Mouse (Mus musculus) limb, embryonic 15.5 days (tissue): ENCODE results near the gene Cfap61. TPM values are rescaled to one million over a fixed set of nuclear protein-coding genes. Genes with fewer than 3 reads are reported as not detected.
A peak's percentile ranks its signal among the peaks of the same experiment; 100 is the strongest.
"Not testable (repeated sequence)": the region's sequence is repeated elsewhere in the genome, so short reads cannot be mapped to it uniquely, and the experiment has no call there.

Source experiments
- ATAC-seq: fragments of 200-750 bp; cut with Nextera tagmentation; 2 replicates; pipeline ENCODE4 v1.8.0; 2017; ENCODE audit warnings: low read depth, moderate TSS enrichment; ENCODE audit not compliant: insufficient number of reproducible peaks, low FRiP score, low TSS enrichment
- H3K27ac ChIP-seq: fragments of 300-500 bp; sonication (generic); 2 replicates; pipeline ENCODE4 v1.5.1; 2015; ENCODE audit warnings: moderate library complexity, mild to moderate bottlenecking, inconsistent platforms
- H3K27me3 ChIP-seq: fragments of 300-500 bp; sonication (generic); 2 replicates; pipeline ENCODE4 v1.6.1; 2015; ENCODE audit warnings: inconsistent platforms
- H3K36me3 ChIP-seq: fragments of 300-500 bp; sonication (generic); 2 replicates; pipeline ENCODE4 v1.6.1; 2015; ENCODE audit warnings: inconsistent platforms
- H3K4me1 ChIP-seq: fragments of 300-500 bp; sonication (generic); 2 replicates; pipeline ENCODE4 v1.6.1; 2015; ENCODE audit warnings: inconsistent platforms
- H3K4me2 ChIP-seq: fragments of 300-500 bp; sonication (generic); 2 replicates; pipeline ENCODE4 v1.6.1; 2015; ENCODE audit warnings: mild to moderate bottlenecking, inconsistent platforms
- H3K4me3 ChIP-seq: fragments of 300-500 bp; sonication (generic); 2 replicates; pipeline ENCODE4 v1.5.1; 2015; ENCODE audit warnings: mild to moderate bottlenecking, inconsistent platforms
- H3K9ac ChIP-seq: fragments of 300-500 bp; sonication (generic); 2 replicates; pipeline ENCODE4 v1.6.1; 2015; ENCODE audit warnings: inconsistent platforms
- H3K9me3 ChIP-seq: fragments of 300-500 bp; sonication (generic); 2 replicates; pipeline ENCODE4 v1.6.1; 2016; ENCODE audit warnings: inconsistent platforms
- WGBS: fragments of 180-500 bp; shearing (Covaris S2); methylation state at CpG from one replicate; pipeline ENCODE4 v1.1.7; 2015; 5-methylcytosine and 5-hydroxymethylcytosine counted together
- polyA plus RNA-seq: library from polyadenylated mRNA; unstranded; fragments of >200 nt; fragmentation: Nextera tagmentation; extraction: Ambion mirVana; gene quantifications from 2 replicates; pipeline ENCODE4 v1.2.1, GENCODE M21; 2015

Cfap61 gene
- 0.12 and 0.20 TPM in 2 replicates for polyA plus RNA-seq

GRCm38 (mm10) chr2:145934339-145935231 is at the start of gene Cfap61, which contains the start of gene Crnkl1:
TSS of gene Cfap61 (plus strand) at chr2:145934784.
TSS of gene Crnkl1 (minus strand) at chr2:145935014.
- H3K4me3 ChIP-seq, result peak within 1 kb of the TSS; percentile 87
- H3K4me1 ChIP-seq, result peaks cover 9% of the 10 kb centered on the region
- H3K27me3 ChIP-seq, result no peaks in the 10 kb centered on the region
- under 1% methylated on average over 61 of the region's 61 CpGs for WGBS
- H3K4me2 ChIP-seq, result peak within 1 kb of the TSS; percentile 72
- no peaks in the 10 kb centered on the region for H3K9me3 ChIP-seq
- H3K36me3 ChIP-seq, result peaks cover 24% of the 10 kb centered on the region
- peak; percentile 94 for ATAC-seq
- H3K9ac ChIP-seq, result peak within 1 kb of the TSS; percentile 60
- no peak within 1 kb of the TSS for H3K27ac ChIP-seq

- Histone ChIP-seq H3K4me2 (no peak overlapping the region), H3K9ac (no peak overlapping the region), H3K27me3 (no peaks in the 10 kb centered on the region), H3K36me3 (peaks cover 40% of the 10 kb centered on the region), H3K9me3 (no peaks in the 10 kb centered on the region), H3K4me1 (peaks cover 73% of the 10 kb centered on the region), H3K4me3 (no peak overlapping the region), H3K27ac (peak overlapping the region; percentile 77)
- ATAC-seq, result no peak; the same call in 1 of the 2 replicates
- 46% methylated on average over 14 of the region's 14 CpGs for WGBS
Measured at GRCm38 (mm10) chr2:145884913-145885785, 49.4 kb upstream of the Cfap61 start.

- Histone ChIP-seq H3K9ac (no peak overlapping the region), H3K27me3 (no peaks in the 10 kb centered on the region), H3K4me3 (no peak overlapping the region), H3K27ac (peak overlapping the region; percentile 92), H3K4me1 (peaks cover 46% of the 10 kb centered on the region), H3K9me3 (no peaks in the 10 kb centered on the region), H3K4me2 (0 out of 2 replicates have a peak overlapping the region, but pooled peaks have one; percentile 2), H3K36me3 (peaks cover 33% of the 10 kb centered on the region)
- ATAC-seq, result peak; percentile 73
- WGBS, result 32% methylated on average over 14 of the region's 14 CpGs
Measured at GRCm38 (mm10) chr2:145887937-145888765, 46.4 kb upstream of the Cfap61 start.

- Histone ChIP-seq H3K27me3 (no peaks in the 10 kb centered on the region), H3K9me3 (no peaks in the 10 kb centered on the region), H3K4me2 (no peak overlapping the region), H3K4me3 (no peak overlapping the region), H3K36me3 (peaks cover 29% of the 10 kb centered on the region), H3K9ac (no peak overlapping the region), H3K27ac (peak overlapping the region; percentile 92), H3K4me1 (peaks cover 38% of the 10 kb centered on the region)
- 42% methylated on average over 6 of the region's 6 CpGs for WGBS
- ATAC-seq, result no peak
Measured at GRCm38 (mm10) chr2:145888766-145889480, 45.7 kb upstream of the Cfap61 start.

- ATAC-seq, result no peak
- peak overlapping the region; percentile 48; the same call in 1 of the 2 replicates for H3K27ac ChIP-seq
- H3K4me3 ChIP-seq, result no peak overlapping the region
- H3K9me3 ChIP-seq, result no peaks in the 10 kb centered on the region
- H3K4me2 ChIP-seq, result no peak overlapping the region
- peaks cover 18% of the 10 kb centered on the region for H3K36me3 ChIP-seq
- no peak overlapping the region for H3K9ac ChIP-seq
- whole genome bisulfite sequencing, result 69% methylated on average over 2 of the region's 2 CpGs
- H3K27me3 ChIP-seq, result no peaks in the 10 kb centered on the region
- H3K4me1 ChIP-seq, result peaks cover 23% of the 10 kb centered on the region
Measured at GRCm38 (mm10) chr2:145890571-145890970, 44.0 kb upstream of the Cfap61 start.

- Histone ChIP-seq H3K9ac (no peak overlapping the region), H3K4me1 (peaks cover 8% of the 10 kb centered on the region), H3K36me3 (no peaks in the 10 kb centered on the region), H3K4me2 (no peak overlapping the region), H3K9me3 (no peaks in the 10 kb centered on the region), H3K27me3 (no peaks in the 10 kb centered on the region), H3K4me3 (no peak overlapping the region), H3K27ac (no peak overlapping the region)
- no peak for ATAC-seq
- WGBS, result 98% methylated on average over 6 of the region's 6 CpGs
Measured at GRCm38 (mm10) chr2:145893756-145894155, 40.8 kb upstream of the Cfap61 start.

GRCm38 (mm10) chr2:145898106-145898505 is 36.5 kb upstream of the Cfap61 start:
- H3K27ac ChIP-seq, result no peak overlapping the region
- H3K27me3 ChIP-seq, result no peaks in the 10 kb centered on the region
- H3K9me3 ChIP-seq, result no peaks in the 10 kb centered on the region
- no peak overlapping the region for H3K4me2 ChIP-seq
- H3K4me3 ChIP-seq, result no peak overlapping the region
- ATAC-seq, result no peak
- 80% methylated on average over 9 of the region's 9 CpGs for WGBS
- no peaks in the 10 kb centered on the region for H3K36me3 ChIP-seq
- no peaks in the 10 kb centered on the region for H3K4me1 ChIP-seq
- no peak overlapping the region for H3K9ac ChIP-seq

GRCm38 (mm10) chr2:145900318-145900717 is 34.3 kb upstream of the Cfap61 start:
- not testable (repeated sequence) for H3K4me2 ChIP-seq, ATAC-seq, H3K9me3 ChIP-seq, H3K9ac ChIP-seq, H3K27ac ChIP-seq, H3K27me3 ChIP-seq, H3K36me3 ChIP-seq, H3K4me3 ChIP-seq
- H3K4me1 ChIP-seq, result peaks cover 14% of the 10 kb centered on the region
- 64% methylated on average over 7 of the region's 8 CpGs for WGBS

GRCm38 (mm10) chr2:145901861-145902260 is 32.7 kb upstream of the Cfap61 start, which contains the start of gene Naa20:
TSS of gene Naa20 (plus strand) at chr2:145902099.
- H3K9ac ChIP-seq, result no peak within 1 kb of the TSS
- ATAC-seq, result no peak
- H3K9me3 ChIP-seq, result no peaks in the 10 kb centered on the region
- H3K4me1 ChIP-seq, result peaks cover 16% of the 10 kb centered on the region
- 84% methylated on average over 6 of the region's 6 CpGs for WGBS
- H3K36me3 ChIP-seq, result 0 out of 2 replicates have a peak, but pooled peaks cover 1% of the 10 kb centered on the region
- H3K27me3 ChIP-seq, result no peaks in the 10 kb centered on the region
- H3K4me2 ChIP-seq, result peak within 1 kb of the TSS; percentile 53
- H3K4me3 ChIP-seq, result peak within 1 kb of the TSS; percentile 98
- peak within 1 kb of the TSS; percentile 40; the same call in 1 of the 2 replicates for H3K27ac ChIP-seq

- Histone ChIP-seq H3K27me3 (no peaks in the 10 kb centered on the region), H3K4me2 (peak overlapping the region; percentile 53), H3K36me3 (peaks cover 8% of the 10 kb centered on the region; the same call in 1 of the 2 replicates), H3K27ac (peak overlapping the region; percentile 91), H3K9me3 (no peaks in the 10 kb centered on the region), H3K4me1 (peaks cover 16% of the 10 kb centered on the region), H3K4me3 (peak overlapping the region; percentile 98), H3K9ac (peak overlapping the region; percentile 87)
- peak; percentile 90 for ATAC-seq
- under 1% methylated on average over 68 of the region's 68 CpGs for WGBS
Measured at GRCm38 (mm10) chr2:145903061-145903901, 31.3 kb upstream of the Cfap61 start.
